Mouse (Mus musculus): Measurements from ENCODE around the gene Higd1b.

DNA sequence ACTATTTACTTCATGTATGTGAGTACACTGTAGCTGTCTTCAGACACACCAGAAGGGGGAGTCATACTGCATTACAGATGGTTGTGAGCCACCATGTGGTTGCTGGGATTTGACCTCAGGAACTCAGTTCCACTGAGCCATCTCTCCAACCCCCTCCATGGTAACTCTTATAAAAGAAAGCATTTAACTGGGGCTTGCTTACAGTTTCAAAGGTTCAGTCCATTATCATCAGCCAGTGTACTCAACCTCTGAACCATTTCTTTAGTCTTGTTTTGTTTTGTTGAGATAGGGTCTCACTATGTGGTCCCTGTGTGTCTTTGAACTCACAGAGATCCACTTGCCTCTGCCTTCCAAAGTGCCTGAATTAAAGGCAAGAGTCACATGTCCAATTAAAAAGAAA is 20.8 kb upstream of the Higd1b start:
- TF ChIP-seq CTCF (IDR thresholded peaks at IDR 0.05; ENCODE audit: borderline replicate concordance, extremely low read depth, insufficient read depth, insufficient read length): no peak
- no peak for TF ChIP-seq POLR2A (IDR thresholded peaks at IDR 0.05; ENCODE audit: borderline replicate concordance, extremely low read depth, insufficient read depth, insufficient read length, poor library complexity, severe bottlenecking)
